Mouse (Mus musculus) brown adipose tissue, adult 24 weeks (tissue): ENCODE measurements at regions not wholly inside any gene's neighbourhood (a gene's known extent, or its start where the extent isn't known, plus 50 kb on each side); places are given as distances from the start of the nearest gene placed in this dataset.

Source experiments
- H3K27ac ChIP-seq: fragments of 200-500 bp; replicated peaks from 2 replicates; pipeline ENCODE4 v1.5.1; 2012; ENCODE audit warnings: low read depth, mild to moderate bottlenecking, low read length
- H3K4me1 ChIP-seq: fragments of 200-500 bp; 2 replicates; pipeline ENCODE4 v1.6.1; 2012; ENCODE audit warnings: low read length, mixed read lengths; ENCODE audit not compliant: control insufficient read depth, insufficient read depth, insufficient read length
- H3K4me3 ChIP-seq: fragments of 200-500 bp; 2 replicates; pipeline ENCODE4 v1.5.1; 2012; ENCODE audit warnings: low read depth, mild to moderate bottlenecking, low read length, moderate library complexity; ENCODE audit not compliant: insufficient read depth

DNA sequence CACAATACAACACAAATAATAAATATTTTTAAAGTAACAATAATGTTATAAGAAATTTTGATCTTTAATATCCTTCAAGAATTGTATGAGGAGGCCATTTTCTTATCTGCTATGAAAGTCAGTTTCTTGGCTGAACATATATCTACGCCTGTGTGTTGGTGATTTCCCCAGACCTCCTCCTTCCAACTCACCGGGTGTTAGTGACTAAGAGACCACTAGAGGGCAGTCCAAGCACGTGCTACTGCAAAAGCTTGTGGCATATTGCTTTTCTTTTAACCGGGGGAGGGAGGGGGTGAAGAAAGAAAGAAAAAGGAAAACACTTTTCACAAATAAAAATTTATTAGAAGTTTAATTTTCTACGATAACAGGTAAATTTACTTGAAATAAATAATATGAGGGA is 333.3 kb downstream of the Trim52 start:
- Histone ChIP-seq H3K4me3 (no peak overlapping the region), H3K27ac (no peak overlapping the region), H3K4me1 (no peaks in the 10 kb centered on the region)

DNA sequence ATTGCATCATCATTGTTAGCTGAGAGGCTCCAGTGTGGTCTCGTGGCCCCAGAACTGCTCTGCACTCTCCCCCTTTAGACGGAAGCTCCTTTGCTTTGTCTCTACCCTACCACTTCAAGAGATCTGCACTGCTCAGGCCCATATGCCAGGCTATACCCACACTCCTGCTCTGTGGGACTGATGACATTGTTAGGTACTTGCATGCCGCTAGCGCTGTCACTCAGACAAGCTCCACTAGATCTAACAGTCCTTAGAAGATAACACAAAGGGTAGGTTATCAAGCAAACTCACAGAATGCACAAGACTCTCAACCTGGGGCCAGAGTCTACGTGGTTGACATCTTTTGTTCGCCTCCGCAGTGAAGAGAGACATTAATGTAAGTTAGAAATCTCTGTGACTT is 383.1 kb downstream of the Trim52 start:
- Histone ChIP-seq H3K27ac (no peak overlapping the region), H3K4me3 (no peak overlapping the region), H3K4me1 (no peaks in the 10 kb centered on the region)

DNA sequence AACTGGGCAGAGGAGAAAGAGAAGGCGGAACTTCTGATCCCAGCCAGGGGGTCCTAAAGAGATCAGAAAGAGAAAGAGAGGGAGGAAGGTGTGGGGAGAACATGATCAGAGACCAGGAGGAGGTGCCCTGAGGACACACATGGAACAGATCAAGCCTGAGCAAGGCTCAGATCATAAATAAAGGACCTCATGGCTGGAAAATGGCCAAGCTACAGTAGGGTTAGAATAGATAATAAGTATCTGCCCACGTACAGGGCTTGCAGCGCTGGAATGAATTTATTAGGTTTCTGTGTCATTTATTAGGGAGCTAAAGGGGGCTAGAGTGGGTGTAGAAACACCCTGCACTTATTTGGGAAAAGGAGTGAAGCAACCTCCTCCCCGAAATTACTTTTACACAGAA is 385.4 kb downstream of the Trim52 start:
- Histone ChIP-seq H3K4me3 (no peak overlapping the region), H3K4me1 (no peaks in the 10 kb centered on the region), H3K27ac (no peak overlapping the region)

- no peak overlapping the region for H3K4me3 ChIP-seq
- H3K27ac ChIP-seq = no peak overlapping the region
- no peaks in the 10 kb centered on the region for H3K4me1 ChIP-seq
These were observed 394.5 kb downstream of the Trim52 start for GRCm38 (mm10) chr14:106500344-106501135.

GRCm38 (mm10) chr14:106506921-106507320 is 400.9 kb downstream of the Trim52 start:
- Histone ChIP-seq H3K4me3 (no peak overlapping the region), H3K27ac (no peak overlapping the region), H3K4me1 (no peaks in the 10 kb centered on the region)

DNA sequence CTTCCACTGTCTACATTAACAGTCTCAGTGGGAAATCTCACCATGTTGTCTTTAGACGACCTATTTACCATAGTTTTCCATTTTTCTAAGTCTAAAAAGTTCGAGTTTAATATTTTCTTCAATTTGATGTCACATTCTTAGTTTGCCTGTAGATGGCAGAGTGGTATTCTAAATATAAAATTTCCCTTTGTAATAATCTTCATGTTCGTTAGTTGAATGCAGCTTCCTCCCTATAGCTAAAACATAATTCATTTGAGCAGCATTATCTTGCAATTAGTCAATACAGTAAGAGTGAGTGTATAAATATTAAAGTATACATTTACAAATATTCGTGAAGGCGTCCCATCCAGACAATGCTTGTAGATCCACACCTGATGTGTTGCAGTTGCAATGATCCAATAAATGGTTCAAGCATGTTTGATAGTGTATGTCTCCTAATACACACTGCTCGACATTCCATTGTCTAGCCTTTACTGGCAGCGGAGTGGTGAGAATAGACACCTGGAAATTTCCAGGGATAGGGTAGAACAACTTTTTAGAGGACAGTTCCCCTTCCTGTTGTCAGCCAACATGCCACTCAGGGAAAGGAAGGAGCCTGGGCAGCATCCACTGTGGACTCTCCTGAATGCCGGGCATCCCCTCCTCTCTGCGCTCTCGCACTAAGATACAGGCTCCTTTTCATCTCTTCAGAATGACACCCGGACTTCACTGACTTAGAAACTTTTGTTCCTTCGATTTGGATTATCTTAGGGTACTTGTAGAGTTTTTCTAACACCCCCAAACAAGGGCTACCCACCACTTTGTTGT is 412.8 kb downstream of the Trim52 start:
- Histone ChIP-seq H3K27ac (no peak overlapping the region), H3K4me3 (no peak overlapping the region), H3K4me1 (no peaks in the 10 kb centered on the region)

- Histone ChIP-seq H3K4me1 (no peaks in the 10 kb centered on the region), H3K4me3 (no peak overlapping the region), H3K27ac (no peak overlapping the region)
These were observed 414.8 kb downstream of the Trim52 start for GRCm38 (mm10) chr14:106520808-106521207.

DNA sequence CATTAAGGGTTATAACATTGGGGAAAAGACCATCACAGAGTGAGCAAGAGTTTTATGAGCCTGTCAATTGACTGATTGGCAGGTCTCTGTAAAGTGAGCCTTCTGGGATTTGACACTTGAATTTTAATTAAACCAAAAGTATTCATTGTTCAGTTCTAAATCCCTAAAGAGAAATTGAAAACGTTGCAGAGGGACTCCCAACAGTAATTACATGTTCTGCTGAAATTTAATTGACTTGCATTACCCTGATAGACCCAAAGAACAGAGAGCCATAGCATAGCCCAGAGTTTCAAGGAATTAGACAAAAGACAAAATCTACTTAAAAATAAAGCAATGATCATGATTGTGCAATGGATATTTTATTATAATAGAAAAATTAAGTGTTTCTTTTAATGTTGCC is 444.2 kb downstream of the Trim52 start:
- no peak overlapping the region for H3K27ac ChIP-seq
- no peak overlapping the region for H3K4me3 ChIP-seq
- H3K4me1 ChIP-seq = no peaks in the 10 kb centered on the region

DNA sequence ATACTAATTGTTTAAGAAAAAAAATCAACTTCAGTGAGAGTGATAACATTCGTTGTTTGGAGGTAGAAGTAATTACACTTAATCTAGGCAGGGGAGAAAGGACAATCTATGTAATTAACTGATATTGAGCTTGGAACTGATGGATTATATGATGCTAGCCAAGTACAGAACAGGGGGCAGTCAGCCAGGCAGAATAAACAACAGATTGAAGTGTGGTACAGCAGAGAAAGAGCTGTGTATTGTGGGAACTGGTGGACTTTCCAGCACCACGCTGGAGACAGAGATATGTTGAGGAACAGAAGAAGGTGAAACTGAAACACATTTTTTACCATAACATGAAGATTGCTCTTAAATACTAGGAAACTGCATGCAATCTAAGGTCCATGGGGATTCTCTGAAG is 473.3 kb downstream of the Trim52 start:
- Histone ChIP-seq H3K4me3 (no peak overlapping the region), H3K27ac (no peak overlapping the region), H3K4me1 (no peaks in the 10 kb centered on the region)

DNA sequence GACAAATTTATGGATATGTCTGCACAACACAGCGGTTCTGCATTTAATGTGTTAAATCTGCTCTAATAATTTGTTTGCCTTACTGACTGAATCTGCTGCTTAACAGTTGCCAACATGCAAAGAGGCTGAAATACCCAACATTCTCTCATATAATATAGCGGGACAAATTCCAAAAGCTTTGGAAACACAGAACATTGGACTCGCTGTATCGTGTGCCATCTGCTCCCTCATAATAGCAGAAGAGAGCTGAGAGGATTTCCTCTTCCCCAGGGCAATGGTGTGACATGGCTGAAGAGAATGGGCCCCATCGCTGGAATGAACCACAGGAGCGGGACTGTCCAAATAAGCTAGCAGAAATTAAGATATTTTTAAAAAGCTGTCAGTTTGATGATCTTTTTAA is 475.9 kb downstream of the Trim52 start:
- Histone ChIP-seq H3K4me1 (no peaks in the 10 kb centered on the region), H3K4me3 (no peak overlapping the region), H3K27ac (no peak overlapping the region)

DNA sequence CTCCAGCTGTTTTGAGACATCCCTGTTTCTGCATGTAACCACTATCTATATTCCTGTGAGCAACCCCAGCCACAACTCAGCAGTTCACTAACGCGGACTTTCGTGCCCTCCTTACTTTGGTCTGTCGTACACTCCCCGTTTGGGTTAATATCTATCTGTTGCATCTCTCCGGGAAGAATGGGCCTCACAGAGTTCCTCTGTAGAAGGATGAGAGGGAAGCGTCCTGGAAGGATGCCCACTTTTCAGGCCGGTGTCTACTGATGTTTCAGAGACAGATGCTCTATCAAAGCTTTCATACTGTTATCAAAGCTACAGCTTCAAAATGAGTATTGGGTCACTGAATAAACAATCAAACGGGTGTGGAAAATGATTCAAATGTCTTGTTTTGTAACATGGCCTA is 487.4 kb downstream of the Trim52 start:
- H3K4me1 ChIP-seq = no peaks in the 10 kb centered on the region
- H3K4me3 ChIP-seq = no peak overlapping the region

DNA sequence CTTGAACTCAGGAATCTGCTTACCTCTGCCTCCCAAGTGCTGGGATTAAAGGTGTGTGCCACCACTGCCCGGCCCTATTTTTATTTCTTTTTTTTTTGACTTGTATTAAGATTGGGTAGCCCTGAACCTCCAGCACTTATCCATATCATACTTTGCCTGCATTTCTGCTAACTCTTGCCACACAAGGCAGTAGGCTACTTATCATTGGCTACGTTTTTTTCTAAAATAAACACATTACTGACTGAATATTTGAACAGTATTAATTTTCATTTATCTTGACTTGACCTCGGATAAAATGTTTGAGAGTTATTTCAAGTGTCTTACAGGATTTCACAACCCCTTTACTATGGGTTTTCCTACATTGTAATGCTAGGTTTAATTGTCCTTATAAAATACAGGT is 488.0 kb downstream of the Trim52 start:
- Histone ChIP-seq H3K4me1 (no peaks in the 10 kb centered on the region), H3K4me3 (no peak overlapping the region), H3K27ac (no peak overlapping the region)

More for the DNA sequence above, 487.4 kb downstream of the Trim52 start:
- H3K27ac ChIP-seq = no peak overlapping the region

DNA sequence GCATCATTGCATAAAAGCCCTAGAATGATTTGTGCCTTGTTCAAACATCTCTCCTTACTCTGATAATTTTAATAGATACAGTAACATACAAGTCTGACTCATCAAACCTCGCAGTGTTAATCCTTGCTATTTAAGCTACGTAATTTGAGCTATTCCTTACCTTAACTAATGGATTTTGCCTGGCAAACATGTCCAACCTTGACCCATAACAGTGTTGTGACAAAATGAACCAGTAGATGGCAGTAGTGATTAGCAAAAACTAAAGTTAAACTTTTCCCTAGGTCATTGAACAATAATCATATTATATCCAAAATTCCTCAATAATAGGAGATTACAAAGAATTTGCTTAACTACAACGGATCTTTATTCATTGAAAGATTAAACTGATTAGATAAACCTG is 501.0 kb downstream of the Trim52 start:
- Histone ChIP-seq H3K4me3 (no peak overlapping the region), H3K27ac (no peak overlapping the region), H3K4me1 (no peaks in the 10 kb centered on the region)

- Histone ChIP-seq H3K27ac (no peak overlapping the region), H3K4me3 (no peak overlapping the region), H3K4me1 (no peaks in the 10 kb centered on the region)
These were observed 502.4 kb downstream of the Trim52 start for GRCm38 (mm10) chr14:106608341-106608927.
